Mouse (Mus musculus) right cerebral cortex, postnatal 25 days (tissue): Measurements from ENCODE around the gene Gosr1.
"Not testable (repeated sequence)": the region's sequence is repeated elsewhere in the genome, so short reads cannot be mapped to it uniquely, and the experiment has no call there.

Source experiments
- DNase-seq: peaks from one replicate; pipeline ENCODE4 v3.0.0; 2022

Gosr1 gene

DNA sequence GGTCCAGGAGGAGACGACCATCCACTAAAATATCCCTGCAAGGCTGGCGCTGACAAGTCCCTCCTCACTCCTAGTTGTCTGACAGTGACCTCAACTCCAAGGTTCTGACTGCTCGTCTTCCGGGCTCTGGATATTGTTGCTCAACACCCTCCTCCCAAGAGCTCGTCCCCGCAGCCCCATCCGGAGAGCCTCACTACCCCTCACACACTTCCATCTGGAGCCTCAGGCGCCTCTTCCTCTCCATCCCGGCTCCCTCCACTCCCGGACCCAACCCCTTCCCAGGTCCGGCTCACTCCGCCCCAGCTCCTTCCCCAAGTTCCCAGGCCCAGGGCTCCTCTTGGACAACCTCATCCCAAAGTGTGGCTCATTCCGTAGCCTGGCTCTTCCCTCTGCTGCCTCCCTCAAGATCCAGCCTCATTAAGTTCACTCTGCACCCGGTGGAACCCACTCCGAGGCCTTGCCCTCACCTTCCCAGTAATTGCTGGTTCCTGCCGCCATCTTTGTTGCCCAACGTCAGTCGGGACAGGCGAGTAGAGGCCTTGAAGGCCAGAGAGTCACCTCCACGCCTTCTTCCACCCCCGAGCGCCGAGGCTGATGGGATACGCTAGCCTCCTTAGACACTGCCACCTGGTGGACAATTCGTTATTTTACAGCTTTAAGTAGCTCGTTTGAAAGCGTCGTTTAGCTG, at the start of gene Gosr1:
Gene Gosr1, minus strand, starts transcription at position 527 of the 688 bp plus-strand sequence.
- peak; percentile 89 for DNase-seq

GRCm38 (mm10) chr11:76810706-76811495, 47.5 kb upstream of the Gosr1 start:
- no peak for DNase-seq

GRCm38 (mm10) chr11:76809450-76809849, 46.1 kb upstream of the Gosr1 start:
- DNase-seq, result no peak

GRCm38 (mm10) chr11:76808550-76808949, 45.2 kb upstream of the Gosr1 start:
- no peak for DNase-seq

DNA sequence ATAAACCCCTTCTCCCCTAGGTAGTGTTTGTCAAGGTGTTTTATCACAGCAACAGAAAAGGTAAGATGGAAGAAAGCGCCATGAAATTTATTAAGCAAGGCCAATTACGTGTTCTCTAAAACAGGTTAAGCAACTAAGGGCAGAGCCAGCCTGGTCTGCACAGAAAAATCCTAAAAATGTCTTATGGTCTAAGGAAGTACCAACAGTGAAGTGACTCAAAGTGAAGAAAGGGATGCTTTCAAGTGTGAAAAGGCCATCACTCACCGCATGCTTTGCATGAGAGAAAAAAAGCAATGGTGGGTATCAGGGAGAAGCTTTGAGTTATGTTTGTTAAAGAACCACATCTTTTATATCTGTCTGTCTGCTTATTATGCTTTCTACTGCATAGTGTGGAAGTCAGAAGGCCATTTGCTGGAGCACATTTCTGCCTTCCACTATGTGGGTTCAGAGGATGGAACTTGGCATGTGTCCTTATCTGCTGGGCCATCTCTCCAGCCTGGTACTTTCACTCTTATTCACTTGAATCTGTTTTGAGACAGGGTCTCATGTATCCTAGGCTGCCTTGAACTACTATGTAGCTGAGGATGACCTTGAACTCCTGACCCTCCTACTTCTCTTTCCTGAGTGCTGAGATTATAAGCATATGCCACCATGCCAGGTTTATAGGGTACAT, 43.8 kb upstream of the Gosr1 start:
- no peak for DNase-seq

DNA sequence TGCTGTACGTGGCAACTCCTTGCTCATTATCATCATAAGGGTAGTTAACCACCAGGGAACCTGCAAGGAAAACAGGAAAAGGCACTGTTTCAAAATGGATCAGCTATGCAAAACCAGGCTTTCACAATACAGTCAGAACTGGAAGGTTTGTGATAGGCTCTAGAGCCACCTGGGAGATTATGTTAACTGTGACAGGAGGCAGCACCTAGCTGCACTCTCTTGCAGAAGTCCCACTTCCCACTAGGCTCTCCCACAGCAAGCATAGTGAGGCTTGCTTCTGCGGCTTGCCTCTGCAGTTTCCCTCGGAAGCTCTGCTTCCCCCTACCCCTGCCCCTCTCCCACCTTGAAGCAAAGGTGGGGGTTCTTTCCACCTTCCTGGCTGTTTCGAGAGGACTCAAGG, 42.6 kb upstream of the Gosr1 start:
- DNase-seq, result no peak

GRCm38 (mm10) chr11:76805072-76805471, 41.7 kb upstream of the Gosr1 start:
- not testable (repeated sequence) for DNase-seq

DNA sequence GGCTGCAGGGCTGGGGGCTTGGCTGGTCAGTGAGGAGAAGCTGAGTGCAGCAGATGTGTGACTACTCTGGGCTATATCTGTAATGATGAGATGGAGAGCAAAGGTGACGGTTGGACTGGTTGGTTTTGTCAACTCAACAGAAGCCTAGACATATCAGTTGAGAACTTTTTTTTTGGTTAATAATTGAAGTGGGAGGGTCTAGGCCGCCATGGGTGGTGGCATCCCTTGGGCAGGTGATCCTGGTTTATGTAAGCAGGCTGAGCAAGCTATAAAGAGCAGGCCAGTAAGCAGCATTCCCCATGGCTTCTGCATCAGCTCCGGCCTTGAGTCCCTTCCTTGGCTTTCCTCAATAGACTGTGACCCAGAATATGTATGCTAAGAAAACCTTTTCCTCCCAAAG, 39.9 kb upstream of the Gosr1 start:
- no peak for DNase-seq

GRCm38 (mm10) chr11:76797236-76797635, 33.9 kb upstream of the Gosr1 start:
- DNase-seq, result no peak

DNA sequence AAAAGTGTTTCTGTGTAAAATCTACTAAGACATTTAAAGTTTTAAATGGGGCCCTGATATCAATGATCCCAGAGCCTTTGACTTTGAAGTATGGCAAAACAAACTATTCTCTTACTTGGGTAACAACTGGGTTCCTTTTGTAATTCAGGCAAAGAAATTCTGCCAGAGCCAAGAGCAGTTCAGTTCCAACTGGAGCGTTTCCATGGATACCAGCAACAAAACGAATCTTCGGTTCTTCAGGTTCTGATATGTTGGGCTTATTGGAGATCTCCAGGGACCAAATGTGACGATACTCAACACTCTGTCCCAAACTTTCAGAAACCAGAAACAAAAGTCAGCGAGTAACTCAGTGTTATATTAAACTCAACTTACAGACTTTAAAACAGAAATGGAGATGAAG, 31.9 kb upstream of the Gosr1 start:
- no peak for DNase-seq

DNA sequence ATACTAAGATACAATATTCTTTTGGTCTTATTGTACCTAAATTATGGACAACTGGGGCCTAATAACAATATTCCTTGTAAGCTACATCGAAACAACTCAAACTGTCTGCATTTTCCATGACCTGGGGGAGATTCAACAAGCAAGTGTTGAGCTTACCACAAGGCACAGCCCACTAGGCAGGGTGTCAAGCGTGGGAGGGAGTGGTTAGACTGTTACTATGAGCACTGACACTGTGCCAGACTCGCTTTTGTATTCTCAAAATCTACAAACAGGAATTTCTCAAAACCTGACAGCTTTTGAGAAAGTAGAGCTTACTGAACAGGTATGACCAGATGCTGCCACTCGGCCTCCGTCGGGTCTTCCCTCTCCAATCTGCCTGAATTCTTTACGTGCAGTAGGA, 28.0 kb upstream of the Gosr1 start:
- DNase-seq, result no peak

DNA sequence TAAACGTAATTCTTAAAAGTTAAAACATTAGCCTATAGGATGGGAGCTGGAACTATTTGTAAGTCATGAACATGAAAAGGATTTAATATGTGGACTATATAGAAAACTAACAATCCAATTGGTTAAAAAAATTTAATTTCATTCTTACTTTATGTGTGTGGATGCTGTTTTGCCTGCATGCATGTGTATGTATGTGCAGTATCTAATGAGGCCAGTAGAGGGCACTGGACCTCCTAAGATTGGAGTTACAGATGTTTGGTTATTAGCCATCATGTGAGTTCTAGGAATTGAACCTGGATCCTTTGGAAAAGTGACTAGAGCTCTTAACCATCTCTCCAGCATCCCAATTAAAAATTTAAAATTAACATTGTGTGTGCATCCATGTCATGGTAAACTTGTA, 25.9 kb upstream of the Gosr1 start:
- DNase-seq, result no peak

DNA sequence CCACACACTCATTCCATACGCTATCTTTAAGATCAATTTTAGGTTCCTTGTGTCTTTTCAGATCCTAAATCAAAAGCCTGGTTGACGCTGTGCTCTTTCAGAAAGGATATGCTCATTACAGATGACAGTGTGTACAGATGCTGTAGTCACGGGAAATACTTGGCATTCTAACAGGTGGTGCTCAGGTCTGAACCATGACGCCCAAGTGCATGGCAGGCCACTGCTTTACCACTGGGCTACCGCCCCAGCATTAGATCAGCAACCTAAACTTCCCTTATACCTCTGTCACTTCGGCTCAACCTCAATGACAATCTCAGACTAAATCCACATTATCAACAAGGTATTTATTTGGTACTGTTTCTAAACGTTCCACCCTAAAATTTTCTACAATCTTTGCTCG, 12.2 kb upstream of the Gosr1 start:
- no peak for DNase-seq

GRCm38 (mm10) chr11:76773811-76774210, 10.4 kb upstream of the Gosr1 start:
- DNase-seq, result no peak

DNA sequence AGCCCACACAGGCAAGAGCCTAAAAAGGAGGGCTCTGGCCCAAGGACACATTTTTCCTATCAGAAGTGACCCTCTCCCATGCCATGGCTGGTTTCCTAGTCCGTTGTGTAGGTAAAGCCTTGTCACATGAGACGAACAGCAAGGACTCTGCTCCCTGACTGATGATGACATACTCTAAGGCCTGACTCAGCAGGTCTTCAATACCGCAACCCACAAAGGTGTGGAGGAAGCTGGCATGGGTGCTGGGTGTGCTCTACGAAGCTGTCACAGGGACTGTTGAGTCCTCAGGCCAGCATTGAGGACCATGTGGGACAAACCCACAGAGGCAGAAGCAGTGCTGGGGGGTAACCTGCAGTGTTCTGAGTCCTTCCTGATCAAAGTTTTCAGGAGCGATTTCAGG, 7.2 kb upstream of the Gosr1 start:
- no peak for DNase-seq

DNA sequence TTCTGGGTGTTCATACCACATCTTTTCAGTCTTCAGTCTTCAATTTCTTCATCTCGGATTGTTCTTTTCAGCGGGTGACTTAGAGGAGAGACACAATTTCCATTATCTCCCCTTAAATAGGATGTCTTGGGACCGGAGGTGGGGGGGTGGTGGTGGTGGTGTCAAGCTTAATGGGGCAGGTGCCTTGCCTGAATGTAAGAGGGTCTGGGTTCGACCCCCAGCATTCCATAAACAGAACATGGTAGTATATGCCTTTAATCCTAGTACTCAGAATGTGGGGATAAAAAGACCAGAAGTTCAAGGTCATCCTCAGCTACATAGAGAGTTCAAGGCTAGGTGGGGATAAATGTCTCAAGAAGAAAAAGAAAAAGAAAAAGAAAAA, 353 bp upstream of the Gosr1 start:
- DNase-seq, result no peak

- DNase-seq, result no peak
Observed at GRCm38 (mm10) chr11:76752276-76752675, 11.1 kb downstream of the Gosr1 start.

DNA sequence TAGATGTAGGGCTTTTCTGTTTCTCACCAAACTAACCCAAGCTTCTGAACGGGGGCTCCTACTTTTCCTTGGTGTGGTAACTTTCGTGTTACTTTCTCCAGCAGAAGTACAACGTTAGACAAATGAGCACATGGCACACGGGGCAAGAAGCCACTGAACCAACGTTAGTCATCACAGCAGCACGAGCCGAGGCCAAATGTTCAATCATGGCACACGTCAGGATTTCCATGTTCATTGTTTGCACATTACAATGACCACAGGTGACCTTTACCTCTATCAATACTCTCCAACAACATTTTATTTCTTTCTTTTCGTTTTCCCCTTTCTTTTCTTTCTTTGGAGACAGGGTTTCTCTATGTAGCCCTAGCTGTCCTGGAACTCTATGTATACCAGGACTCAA, 14.6 kb downstream of the Gosr1 start:
- no peak for DNase-seq

DNA sequence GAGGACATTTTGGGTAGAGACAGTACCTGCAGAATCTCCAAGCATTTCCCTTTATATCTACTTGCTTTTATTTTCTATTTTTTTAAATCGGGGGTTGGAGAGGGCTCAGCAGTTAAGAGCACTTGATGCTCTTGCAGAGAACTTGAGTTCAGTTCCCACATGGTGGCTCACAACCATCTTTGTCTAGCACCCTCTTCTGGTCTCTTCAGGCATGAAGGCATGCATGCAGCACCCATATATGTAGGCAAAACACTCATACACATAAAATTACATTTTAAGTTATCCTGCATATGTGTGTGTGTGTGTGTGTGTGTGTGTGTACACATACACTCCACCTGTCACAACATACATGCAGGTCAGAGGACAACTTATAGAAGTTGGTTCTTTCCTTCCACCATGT, 17.5 kb downstream of the Gosr1 start:
- no peak for DNase-seq

- DNase-seq, result peak; percentile 42
Observed at GRCm38 (mm10) chr11:76744550-76744949, 18.8 kb downstream of the Gosr1 start.

DNA sequence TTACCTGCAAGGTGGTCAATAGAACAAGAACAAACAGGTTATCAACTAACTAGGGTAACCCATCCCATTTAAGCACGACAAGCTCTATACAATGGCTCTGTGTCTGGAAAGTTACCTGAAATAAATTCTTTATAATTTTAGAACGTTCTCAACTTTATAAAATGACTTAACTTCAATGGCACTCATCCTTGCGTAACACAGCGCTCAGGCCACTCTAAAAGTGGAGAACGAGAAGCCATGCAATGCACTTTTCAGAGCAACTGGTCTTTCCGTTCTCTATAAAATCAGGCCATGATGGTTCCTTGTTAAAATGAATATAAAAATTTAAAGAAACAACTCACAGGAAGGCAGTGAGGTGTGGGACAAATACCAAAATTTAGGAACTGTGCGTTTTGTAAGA, 20.9 kb downstream of the Gosr1 start:
- no peak for DNase-seq

DNA sequence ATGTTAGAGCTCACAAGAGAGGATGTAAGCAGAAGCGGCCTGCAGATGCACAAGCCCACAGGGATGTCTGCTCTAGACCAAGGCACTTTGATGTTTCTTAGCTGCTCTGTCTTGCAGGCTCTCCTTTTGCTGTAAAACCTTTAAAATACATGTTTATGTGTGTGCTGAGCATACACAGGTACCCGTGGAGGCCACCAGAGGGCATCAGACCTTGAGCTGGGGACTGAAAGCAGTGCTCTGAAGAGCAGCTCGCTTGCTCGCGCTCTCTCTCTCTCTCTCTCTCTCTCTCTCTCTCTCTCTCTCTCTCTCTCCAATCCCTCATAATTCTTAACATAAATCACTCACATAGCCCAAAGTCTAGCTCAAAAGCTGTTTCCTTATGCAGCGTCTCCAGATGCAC, 24.3 kb downstream of the Gosr1 start:
- no peak for DNase-seq

DNA sequence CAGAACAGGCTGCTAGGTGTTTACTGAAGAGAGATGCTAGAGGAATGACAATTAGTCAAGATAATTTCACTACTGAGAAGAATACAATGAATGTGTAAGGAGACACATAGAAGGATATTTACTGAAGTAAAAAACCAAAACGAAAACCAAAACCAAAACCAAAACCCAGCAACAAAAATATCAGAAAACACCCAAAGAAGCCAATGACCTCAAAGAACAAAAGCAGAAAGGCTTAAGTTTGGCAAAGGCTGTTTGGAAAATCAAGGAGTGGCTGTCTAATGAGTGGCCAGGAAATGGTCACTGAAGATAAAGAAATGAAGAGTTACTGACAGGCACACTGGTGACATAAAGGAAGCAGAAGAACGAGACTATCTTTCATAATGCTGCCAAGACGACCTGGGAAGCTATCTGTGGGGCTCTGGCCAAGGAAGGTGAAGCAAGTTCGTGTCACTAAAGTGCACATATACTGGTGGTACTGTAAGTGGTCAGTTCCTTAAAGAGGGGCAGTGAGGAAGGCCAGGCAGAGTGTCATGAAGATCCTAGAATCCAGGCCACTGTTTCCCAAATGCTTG, 27.5 kb downstream of the Gosr1 start:
- no peak for DNase-seq

- DNase-seq, result no peak
Observed at GRCm38 (mm10) chr11:76734560-76734959, 28.8 kb downstream of the Gosr1 start.
